Mouse (Mus musculus) G1E (cell line): ENCODE data around the gene Aacs.

Source experiments
- CTCF ChIP-seq: IDR thresholded peaks from 2 replicates; pipeline ENCODE4 v1.5.1; 2012; ENCODE audit warnings: low read depth, low read length, inconsistent platforms, mixed read lengths
- GATA1 ChIP-seq: IDR thresholded peaks from 2 replicates; pipeline ENCODE4 v1.6.1; 2012; ENCODE audit warnings: borderline replicate concordance, low read length, inconsistent platforms, mixed read lengths
- GATA2 ChIP-seq: IDR thresholded peaks from 2 replicates; pipeline ENCODE4 v1.6.1; 2012; ENCODE audit warnings: low read depth, low read length, inconsistent platforms, borderline replicate concordance
- POLR2AphosphoS5 ChIP-seq: IDR thresholded peaks from 2 replicates; pipeline ENCODE4 v1.6.1; 2012; ENCODE audit warnings: low read depth, low read length, inconsistent platforms; ENCODE audit not compliant: insufficient replicate concordance
- TAL1 ChIP-seq: conservative IDR thresholded peaks from 2 replicates; pipeline ENCODE4 v1.6.1; 2012; ENCODE audit warnings: low read depth, low read length, inconsistent platforms, mixed read lengths

GRCm38 (mm10) chr5:125465701-125466106 is 9.9 kb upstream of the Aacs start:
- TF ChIP-seq GATA1 (no peak), CTCF (no peak), POLR2AphosphoS5 (no peak), TAL1 (no peak), GATA2 (no peak)
